Mouse (Mus musculus) duodenum, adult 2 months (tissue): ENCODE data around the gene Gm10226. TPM values are rescaled to one million over a fixed set of nuclear protein-coding genes. Genes with fewer than 3 reads are reported as not detected.

Experiments
- polyA plus RNA-seq: library from polyadenylated mRNA; depleted of rRNA; stranded (reverse); fragments of >200 nt; gene quantifications from 2 replicates; pipeline ENCODE4 v1.2.3, GENCODE M21; 2012; ENCODE audit warnings: low replicate concordance; rRNA removed

The Gm10226 gene
- polyA plus RNA-seq: not detected in 2 replicates

GRCm38 (mm10) chr17:21691560-21691959, at the start of gene Gm10226:
Gene Gm10226, plus strand, starts transcription at chr17:21691860.

GRCm38 (mm10) chr17:21650364-21650907, 41.2 kb upstream of the Gm10226 start, which contains the start of gene Zfp983:
Gene Zfp983, plus strand, starts transcription at chr17:21650624.

GRCm38 (mm10) chr17:21707343-21707996, 15.8 kb downstream of the Gm10226 start, which contains the start of gene Zfp760:
Gene Zfp760, plus strand, starts transcription at chr17:21707741.

GRCm38 (mm10) chr17:21730495-21730894, 38.8 kb downstream of the Gm10226 start, which contains the start of gene Zfp229:
Gene Zfp229, plus strand, starts transcription at chr17:21730795.

Other genes starting within 250 kb of the Gm10226 start
- 0.12 TPM in 1 of 2 replicates, not detected in the other for gene Zfp51, start 241.5 kb upstream of the Gm10226 start, polyA plus RNA-seq
- gene Zfp53, start 202.9 kb upstream of the Gm10226 start, polyA plus RNA-seq: 1.4 and 1.7 TPM in 2 replicates
- 0.06 TPM in 1 of 2 replicates, not detected in the other for gene Zfp52, start 156.3 kb upstream of the Gm10226 start, polyA plus RNA-seq
- gene Zfp948, start 124.9 kb upstream of the Gm10226 start, polyA plus RNA-seq: 0.07 and 0.19 TPM in 2 replicates
- gene Zfp983, start 41.2 kb upstream of the Gm10226 start, polyA plus RNA-seq: 0.06 and 0.11 TPM in 2 replicates
- 0.06 and 0.08 TPM in 2 replicates for gene Zfp760, start 15.9 kb downstream of the Gm10226 start, polyA plus RNA-seq
- 0.25 and 0.63 TPM in 2 replicates for gene Zfp229, start 38.9 kb downstream of the Gm10226 start, polyA plus RNA-seq
- 0.14 TPM in 1 of 2 replicates, not detected in the other for gene Zfp820, start 153.9 kb downstream of the Gm10226 start, polyA plus RNA-seq
- 0.53 TPM in 1 of 2 replicates, not detected in the other for gene Zfp995, start 218.1 kb downstream of the Gm10226 start, polyA plus RNA-seq